Comparison of ENCODE assay signal across 14 mouse cellular contexts in the genomic region with DNA sequence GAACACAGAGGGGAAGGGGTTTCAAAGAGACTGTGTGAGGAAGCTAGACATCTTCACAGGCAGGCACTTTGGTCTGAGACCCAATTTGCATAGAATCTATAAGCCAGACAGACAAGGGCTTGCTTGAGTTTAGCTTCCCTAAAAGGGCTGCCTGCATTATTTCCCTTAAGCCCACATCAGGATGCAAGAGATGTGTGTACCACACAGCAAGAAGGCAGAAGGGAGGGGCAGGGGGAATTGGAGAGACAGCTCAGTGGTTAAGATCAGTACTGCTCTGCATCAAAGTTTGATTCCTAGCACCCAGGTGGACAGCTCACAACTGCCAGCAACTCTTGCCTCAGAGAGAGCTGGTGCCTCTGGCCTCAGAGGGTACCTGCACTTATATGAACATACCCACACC.
"Had no signal": no experiment of that assay in that cellular context is flagged by ENCODE, and none has a peak within 500 bp of the region (broad histone marks: within the 10 kb centered on the region; RNA-seq: fewer than 3 reads in every experiment).

No protein-coding gene starts in this region.

- H3K9me3 ChIP-seq: limb, embryonic 15.5 days; liver, embryonic 12.5 days; stomach, embryonic 15.5 days had no signal

- H3K4me1 ChIP-seq: liver, embryonic 12.5 days; stomach, embryonic 15.5 days had no signal

- H3K27ac ChIP-seq: left cerebral cortex, adult 2 months; limb, embryonic 15.5 days; liver, embryonic 12.5 days; stomach, embryonic 15.5 days had no signal

- DNase-seq: kidney, adult 18-20 months; kidney, postnatal 10 days; kidney, postnatal 4 days; lung, embryonic 14.5 days; lung, postnatal 10 days; lung, postnatal 4 days; right cerebral cortex, postnatal 14 days; thymus, adult 2 months; thymus, postnatal 25 days had no signal

- H3K4me3 ChIP-seq: left cerebral cortex, adult 2 months; limb, embryonic 15.5 days; liver, embryonic 12.5 days; myocyte; stomach, embryonic 15.5 days had no signal

- H3K9ac ChIP-seq: limb, embryonic 15.5 days; liver, embryonic 12.5 days; lung, embryonic 14.5 days; stomach, embryonic 15.5 days had no signal

- H3K4me2 ChIP-seq: limb, embryonic 15.5 days; liver, embryonic 12.5 days; lung, embryonic 14.5 days; stomach, embryonic 15.5 days had no signal

- H3K36me3 ChIP-seq: limb, embryonic 15.5 days; liver, embryonic 12.5 days; stomach, embryonic 15.5 days had no signal

- ATAC-seq: liver, embryonic 12.5 days had no signal
